Mouse (Mus musculus): Measurements from ENCODE around the gene Gm13212.
"Not testable (repeated sequence)": the region's sequence is repeated elsewhere in the genome, so short reads cannot be mapped to it uniquely, and the experiment has no call there.

The Gm13212 gene

DNA sequence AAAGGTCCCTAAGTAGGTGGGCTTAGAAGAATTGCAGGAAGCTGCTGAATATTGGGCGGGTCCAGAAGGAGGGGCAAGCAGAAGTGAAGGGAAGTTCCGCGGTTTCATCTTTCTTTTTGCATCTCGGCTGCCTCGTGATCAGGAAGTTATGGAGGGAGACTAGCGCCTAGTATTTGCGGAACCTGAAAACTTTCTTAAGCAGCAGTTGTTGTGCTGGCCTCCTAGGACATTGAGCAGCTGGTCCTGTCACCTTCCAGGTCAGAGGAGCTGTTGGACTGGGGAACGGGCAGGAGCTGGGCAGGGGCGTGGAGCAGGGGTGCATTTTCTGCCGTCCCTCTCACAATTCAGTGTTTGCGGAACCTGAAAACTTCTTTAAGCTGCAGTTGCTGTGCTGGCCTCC lies at the start of gene Gm13212:
TSS of gene Gm13212 (plus strand) at position 89 of the 400 bp plus-strand sequence.
- DNase-seq (ENCODE audit: low spot score) = peak; percentile 47

DNA sequence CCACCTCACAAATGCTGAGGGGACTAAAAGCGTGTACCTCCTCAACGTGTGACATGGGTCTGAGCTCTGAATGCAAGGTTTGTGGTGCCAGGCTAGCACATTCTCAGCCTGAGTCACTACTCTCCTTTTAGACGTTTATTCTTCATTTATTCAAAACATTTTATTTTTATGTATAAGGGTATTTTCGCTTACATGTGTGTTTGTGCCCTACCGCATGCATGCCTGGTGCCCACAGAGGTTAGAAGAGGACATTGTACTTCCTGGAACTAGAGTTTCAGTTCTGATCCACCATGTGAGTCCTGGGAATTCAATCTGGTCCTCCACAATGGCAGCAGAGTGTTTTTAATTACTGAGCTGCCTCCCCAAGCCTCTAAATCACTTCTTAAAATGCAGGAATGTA lies 41.1 kb upstream of the Gm13212 start:
- DNase-seq (ENCODE audit: low spot score) = not testable (repeated sequence)

DNA sequence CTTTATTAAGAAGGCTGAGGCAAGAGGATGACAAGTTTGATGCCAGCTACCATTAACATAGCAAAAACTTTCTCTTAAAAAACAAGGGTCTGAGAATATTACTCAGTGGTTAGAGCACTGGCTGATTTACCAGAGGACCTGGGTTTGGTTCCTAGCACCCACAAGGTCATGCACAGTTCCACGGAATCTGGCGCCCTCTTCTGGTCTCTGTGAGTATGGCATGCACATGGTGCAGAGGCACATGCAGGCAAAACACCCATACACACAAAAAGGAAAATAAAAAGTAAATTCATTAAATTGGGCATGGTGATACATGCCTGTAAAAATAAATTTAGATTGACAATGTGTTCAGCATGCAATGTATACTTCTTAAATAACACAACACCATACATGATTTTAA lies 39.9 kb upstream of the Gm13212 start:
- not testable (repeated sequence) for DNase-seq (ENCODE audit: low spot score)

DNA sequence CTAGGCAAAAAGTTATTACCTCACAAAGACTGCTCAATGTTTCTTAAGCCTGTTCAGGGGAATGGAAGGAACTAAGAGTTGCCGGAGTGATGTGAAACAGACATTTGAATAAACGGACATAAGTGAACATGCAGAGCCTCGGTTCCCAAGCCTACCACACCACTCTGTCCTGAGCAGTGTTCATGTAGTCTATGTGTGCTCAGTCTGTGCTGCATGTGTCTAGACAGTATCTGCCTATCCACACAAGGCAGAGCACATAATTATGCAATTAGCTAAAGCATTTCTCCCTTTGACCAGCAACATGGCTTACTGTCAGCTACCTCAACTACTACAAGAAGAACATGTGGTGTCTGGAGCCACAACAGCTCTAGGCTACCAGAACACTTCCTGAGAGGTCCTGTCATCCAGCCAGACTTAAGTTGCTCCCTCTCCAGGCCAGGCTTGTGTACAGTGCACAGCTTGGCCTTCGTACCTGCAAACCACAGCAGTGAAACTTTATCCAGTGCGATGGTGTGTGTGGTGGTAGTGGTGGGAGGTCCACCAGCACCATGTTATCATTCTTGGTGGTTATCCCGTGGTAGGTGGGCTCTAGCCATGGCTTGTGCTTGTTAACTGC lies 39.1 kb upstream of the Gm13212 start:
- not testable (repeated sequence) for DNase-seq (ENCODE audit: low spot score)

DNA sequence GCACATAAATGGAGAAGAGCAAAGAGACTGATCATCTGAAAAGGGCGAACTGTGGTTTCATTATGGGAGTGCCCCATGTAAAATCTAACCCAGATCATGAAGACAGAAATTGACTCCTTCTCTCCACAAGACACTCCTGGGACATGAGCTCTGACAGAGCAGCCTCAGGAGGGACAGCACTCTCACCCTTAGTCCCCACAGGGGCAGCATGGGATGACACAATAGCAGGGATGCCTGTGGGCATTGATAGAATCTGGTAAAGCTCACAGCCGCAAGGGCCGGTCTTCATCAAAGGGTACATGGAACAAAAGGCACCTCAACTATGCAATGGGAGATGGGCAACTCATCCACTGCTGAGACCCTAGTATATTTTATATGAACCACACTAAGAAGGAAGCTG lies 38.5 kb upstream of the Gm13212 start:
- not testable (repeated sequence) for DNase-seq (ENCODE audit: low spot score)

DNA sequence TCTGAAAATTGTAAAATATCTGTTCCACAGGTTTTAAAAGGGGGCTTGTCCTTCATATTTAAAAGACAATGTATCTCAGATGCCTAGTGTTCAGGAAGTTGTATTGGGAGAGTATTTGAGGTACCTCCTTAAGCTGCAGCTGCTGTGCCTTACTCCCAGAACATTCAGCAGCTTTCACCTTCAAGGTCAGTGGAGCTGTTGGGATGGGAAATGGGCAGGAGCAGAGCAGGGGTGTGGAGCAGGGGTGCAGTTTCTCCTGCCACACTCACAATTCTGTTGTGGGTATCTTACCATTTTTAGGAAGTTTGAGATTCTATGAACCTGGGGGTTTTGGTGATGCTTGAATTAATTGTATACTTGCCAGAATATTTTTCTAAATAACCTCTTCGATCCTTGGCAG lies 28.3 kb upstream of the Gm13212 start:
- no peak for DNase-seq (ENCODE audit: low spot score)

DNA sequence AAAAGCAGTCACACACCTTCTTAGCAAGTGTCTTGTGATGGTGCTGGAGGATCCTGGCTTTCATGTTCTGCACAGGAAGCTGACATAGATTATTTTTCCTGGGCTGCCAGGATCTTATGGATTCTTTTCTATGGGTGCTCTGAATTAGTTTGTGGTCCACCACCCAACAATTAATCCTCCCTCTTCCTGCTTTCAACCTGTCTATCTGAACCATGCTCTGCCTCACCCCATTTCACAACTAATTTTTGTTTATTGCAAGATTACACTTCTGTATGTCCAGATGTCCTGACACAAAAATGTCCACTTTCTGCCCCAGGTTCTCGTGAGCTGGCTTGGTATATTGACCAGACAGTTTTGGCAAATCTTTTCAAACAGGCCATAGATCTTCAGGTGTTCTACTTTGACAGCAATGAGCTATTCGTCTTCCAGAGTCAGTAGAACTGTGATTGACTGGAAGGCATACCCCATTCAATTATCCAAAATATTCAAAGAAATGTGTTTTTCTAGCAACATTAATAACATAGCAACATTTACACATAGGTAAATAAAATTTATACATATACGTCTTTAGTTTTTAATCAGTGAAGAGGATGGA lies 25.4 kb upstream of the Gm13212 start:
- DNase-seq (ENCODE audit: low spot score) = no peak

DNA sequence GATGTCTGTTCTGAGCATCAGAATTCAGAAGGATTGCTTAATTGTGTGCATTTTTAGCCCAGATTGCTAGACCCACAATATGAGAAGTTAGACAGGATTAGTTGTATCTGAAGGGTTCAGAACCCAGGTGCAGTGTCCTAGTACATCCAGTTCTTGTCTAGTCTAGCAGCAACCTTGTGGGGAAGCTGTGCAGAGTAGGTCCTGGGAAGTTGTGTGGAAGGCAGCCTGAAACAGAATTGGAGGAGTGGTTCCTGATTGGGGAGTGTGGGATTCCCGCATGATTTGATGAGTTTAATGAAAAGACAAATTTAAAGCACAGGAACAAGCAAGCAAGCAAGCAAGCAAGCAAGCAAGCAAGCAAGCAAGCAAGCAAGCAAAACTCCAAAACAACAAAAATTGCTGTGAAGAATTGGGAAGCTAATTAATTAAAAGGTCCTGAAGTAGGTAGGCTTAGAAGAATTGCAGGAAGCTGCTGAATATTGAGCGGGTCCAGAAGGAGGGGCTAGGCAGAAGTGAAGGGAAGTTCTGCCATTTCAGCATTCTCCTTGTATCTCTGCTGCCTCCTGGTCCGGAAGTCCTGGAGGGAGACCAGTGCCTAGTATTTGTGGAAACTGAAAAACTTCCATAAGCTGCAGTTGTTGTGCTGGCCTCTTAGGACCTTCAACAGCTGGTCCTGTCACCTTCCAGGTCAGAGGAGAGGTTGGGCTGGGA lies 20.7 kb upstream of the Gm13212 start:
- no peak for DNase-seq (ENCODE audit: low spot score)

DNA sequence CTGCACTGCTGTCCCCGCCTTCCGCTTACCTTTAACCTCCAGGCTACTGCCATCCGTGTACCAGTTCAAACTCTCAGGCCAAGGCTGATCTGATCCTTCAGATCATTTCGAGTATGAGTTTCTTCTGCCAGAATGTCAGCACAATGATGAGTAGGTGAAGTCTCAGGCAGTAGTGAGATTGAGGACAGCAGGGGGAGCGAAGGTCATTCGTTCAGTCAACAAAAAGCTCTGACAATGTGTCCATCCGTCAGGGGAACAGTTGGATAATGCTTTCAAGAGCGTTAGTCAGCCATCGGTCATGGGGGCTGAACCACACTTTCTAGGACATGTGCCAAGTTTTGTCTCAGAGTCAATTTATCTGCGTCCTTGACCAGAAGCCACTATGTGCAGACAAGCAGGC lies 14.5 kb upstream of the Gm13212 start:
- not testable (repeated sequence) for DNase-seq (ENCODE audit: low spot score)

DNA sequence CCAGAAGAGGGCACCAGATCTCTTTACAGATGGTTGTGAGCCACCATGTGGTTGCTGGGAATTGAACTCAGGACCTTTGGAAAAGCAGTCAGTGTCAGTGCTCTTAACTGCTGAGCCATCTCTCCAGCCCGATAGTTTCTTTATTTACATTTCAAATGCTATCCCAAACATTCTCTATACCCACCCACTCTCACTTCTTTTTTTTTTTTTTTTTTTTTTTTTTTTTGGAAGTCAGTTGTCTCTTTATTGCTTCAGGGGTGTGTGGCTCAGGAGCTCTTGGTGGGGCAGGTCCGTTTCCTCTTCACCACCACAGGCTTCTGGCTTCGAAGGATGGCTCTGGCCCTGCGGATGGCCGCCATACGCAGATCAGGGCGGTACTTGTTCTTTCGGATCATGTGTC lies 8.3 kb upstream of the Gm13212 start:
- not testable (repeated sequence) for DNase-seq (ENCODE audit: low spot score)

DNA sequence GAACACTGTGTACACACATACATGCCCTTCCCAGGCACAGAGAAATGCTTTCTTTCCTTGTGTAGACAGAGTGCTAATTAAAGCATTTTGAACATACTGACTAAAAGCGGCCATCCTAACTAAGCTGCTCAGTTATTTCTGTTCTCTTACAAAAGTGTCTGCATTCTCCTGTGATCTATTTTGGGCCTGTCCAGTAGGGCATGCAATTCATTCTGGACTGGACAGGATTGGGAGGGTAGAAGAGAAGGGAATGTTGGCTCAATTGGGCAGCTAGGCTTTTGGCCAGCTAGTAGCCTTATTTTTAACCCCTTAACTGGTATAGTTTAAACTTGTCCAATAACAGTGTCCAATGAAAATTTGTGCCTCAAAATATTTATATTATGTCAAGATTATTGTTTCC lies 4.6 kb upstream of the Gm13212 start:
- DNase-seq (ENCODE audit: low spot score) = not testable (repeated sequence)

DNA sequence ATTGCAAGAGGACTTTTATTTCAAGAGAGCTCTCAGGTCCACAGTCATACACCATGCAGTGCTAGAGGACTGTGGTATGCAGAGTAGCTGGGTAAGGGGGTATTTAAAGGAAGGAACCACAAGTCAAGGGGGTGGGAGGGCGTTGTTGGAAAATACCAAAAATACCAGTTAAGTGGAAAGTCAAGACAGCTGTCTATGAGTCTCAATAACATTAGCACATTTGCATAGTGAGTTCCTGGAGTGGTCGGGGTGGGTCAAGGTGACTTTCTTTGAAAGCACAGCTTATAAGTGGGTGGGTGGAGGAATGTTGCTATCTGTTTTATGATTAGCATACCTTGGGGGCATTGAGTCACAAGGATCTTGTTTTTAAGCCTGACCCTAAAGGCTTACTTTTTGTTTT lies 1.1 kb downstream of the Gm13212 start:
- DNase-seq (ENCODE audit: low spot score) = not testable (repeated sequence)

DNA sequence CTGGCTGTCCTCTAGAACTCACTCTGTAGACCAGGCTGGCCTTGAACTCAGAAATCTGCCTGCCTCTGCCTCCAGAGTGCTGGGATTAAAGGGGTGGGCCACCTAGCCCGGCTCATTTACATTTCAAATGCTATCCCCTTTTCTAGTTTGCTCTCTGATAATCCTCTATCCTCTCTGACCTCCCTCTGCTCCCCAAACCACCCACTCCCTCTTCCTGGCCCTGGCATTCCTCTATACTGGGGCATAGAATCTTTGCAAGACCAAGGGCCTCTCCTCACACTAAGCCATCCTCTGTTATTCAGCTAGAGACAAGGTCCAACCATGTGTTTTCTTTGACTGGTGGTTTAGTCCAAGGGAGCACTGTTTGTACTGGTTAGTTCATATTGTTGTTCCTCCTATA lies 9.2 kb downstream of the Gm13212 start:
- DNase-seq (ENCODE audit: low spot score) = not testable (repeated sequence)

DNA sequence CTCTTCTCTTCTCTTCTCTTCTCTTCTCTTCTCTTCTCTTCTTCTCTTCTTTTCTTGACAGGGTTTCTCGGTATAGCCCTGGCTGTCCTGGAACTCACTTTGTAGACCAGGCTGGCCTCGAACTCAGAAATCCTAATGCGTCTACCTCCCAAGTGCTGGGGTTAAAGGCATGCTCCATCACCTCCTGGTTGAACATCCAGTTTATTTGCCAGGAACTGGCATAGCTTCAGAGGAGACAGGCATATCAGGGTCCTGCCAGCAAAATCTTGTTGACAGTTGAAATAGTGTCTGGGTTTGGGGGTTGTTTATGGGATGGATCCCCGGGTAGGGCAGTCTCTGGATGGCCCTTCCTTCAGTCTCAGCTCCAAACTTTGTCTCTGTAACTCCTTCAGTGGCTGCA lies 9.8 kb downstream of the Gm13212 start:
- not testable (repeated sequence) for DNase-seq (ENCODE audit: low spot score)

DNA sequence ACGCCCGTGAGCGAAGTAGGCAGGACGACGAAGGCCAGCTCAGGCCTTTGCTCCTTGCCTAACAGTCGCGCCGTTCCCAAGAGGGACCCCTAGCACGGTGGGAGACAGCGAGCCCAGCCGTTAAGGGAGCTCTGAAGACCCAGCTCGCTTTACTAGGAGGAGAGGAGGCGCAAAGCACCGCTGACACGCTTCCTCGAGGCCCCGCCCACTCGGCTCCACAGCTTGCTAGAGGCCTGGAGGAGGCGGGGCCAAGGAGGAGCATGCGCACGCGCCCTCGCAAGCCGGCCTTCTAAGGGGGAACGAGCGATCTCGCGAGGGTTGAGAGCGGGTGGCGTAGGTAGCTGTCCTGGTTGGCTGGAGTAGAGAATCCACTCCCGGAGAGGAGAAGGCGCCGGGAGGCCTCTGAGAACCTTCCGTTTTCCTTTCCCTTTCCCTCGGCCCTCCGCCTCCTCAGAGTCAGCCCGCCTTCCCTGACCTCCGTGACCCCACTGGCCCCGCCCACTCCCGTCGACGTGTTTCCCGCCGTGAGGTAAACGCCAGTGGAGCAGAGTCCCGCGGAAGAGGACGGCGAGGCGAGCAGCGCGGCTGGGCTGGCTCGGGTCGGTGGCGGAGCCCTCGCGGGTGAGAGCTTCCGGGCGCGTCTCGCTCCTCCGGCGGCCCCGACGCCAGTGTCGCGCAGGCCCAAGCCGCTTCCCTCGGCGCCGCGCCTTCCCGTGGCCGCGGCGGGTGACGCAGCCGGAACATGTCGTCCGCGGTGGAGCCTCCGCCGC lies 55.6 kb downstream of the Gm13212 start:
- DNase-seq (ENCODE audit: low spot score) = not testable (repeated sequence)

DNA sequence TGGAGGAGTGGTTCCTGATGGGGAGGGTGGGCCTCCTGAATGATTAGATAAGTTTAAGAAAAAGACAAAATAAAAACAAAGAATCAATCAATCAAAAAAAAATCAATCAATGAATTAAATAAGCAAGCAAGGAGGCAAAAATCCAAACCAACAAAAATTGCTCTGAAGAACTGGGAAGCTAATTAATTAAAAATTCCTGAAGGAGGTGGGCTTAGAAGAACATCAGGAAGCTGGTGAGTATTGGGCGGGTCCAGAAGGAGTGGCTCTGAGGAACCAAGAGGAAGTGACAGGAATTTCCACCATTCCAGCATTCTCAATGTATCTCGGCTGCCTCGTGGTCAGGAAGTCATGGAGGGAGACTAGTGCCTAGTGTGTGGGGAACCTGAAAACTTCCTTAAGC lies 85.4 kb downstream of the Gm13212 start, which contains the start of gene Zfp980:
TSS of gene Zfp980 (plus strand) at position 301 of the 400 bp plus-strand sequence.
- DNase-seq (ENCODE audit: low spot score) = not testable (repeated sequence)

DNA sequence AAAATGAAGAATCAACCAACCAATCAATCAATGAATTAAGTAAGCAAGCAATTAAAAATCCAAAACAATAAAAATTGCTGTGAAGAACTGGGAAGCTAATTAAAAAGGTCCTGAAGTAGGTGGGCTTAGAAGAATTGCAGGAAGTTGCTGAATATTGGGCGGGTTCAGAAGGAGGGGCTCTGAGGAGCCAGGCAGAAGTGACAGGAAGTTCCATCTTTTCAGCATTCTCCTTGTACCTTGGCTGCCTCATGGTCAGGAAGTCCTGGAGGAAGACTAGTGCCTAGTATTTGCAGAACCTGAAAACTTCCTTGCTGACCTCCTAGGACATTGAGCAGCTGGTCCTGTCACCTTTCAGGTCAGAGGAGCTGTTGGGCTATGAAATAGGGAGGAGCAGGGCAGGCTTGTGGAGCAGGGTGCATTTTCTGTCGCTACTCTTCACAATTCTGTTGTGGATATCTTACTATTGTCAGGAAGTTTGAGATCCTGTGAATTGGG lies 89.4 kb downstream of the Gm13212 start:
- not testable (repeated sequence) for DNase-seq (ENCODE audit: low spot score)

Data from retina, embryonic 14.5 days (tissue).